Mouse (Mus musculus) layer of hippocampus, adult 8-10 months (tissue): ENCODE measurements around the gene Herc6. TPM values are rescaled to one million over a fixed set of nuclear protein-coding genes. Genes with fewer than 3 reads are reported as not detected.
A peak's percentile ranks its signal among the peaks of the same experiment; 100 is the strongest.
"Not testable (repeated sequence)": the region's sequence is repeated elsewhere in the genome, so short reads cannot be mapped to it uniquely, and the experiment has no call there.

Experiments
- DNase-seq, 2 experiments: peaks; one replicate each; pipeline ENCODE4 v3.0.0; 2022; ENCODE audit warnings: low spot score in 2 of 2
- total RNA-seq, 4 experiments: library from RNA; stranded (reverse); gene quantifications; 2 replicates each; pipeline ENCODE4 v1.2.4; 2022

Gene Herc6
- total RNA-seq = 10 to 100 TPM in 3 of 4 experiments, 1 to 10 TPM in 1; 9.7 to 13.5 (median 11.4) TPM

DNA sequence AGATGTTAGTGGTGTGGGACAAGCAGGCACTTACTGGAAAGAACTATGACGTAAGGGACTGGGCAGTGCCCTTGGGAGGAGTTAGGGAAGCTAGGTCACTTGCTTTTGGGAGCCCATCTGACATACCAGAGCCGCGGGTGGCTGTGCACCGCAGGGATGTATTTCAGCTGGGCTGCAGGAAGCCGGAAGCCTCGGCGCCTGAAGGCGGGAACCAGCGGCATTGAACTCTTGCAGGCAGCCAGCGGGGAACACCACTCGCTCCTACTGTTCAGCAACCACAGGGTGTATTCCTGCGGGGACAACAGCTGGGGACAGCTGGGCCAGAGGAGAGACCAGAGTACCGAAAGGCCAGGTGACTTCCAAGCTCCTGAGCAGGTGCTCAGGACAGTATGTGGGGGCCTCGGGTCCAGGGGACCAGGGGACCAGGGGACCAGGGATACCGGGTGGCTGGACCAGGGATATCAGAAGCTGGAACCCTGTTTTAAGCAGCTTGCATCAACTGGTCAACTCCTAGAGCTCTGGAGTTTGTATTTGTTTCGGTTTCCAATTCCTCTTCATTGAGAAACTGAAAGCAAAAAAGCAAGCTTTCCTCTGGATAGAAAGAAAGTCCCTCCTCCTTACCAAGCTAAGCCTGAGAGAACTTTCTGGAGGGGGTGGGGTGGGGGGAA, at the start of gene Herc6:
Herc6 (plus strand) TSS at position 120 of the 668 bp plus-strand sequence.
- peak; percentile 24 to 39 for DNase-seq

DNA sequence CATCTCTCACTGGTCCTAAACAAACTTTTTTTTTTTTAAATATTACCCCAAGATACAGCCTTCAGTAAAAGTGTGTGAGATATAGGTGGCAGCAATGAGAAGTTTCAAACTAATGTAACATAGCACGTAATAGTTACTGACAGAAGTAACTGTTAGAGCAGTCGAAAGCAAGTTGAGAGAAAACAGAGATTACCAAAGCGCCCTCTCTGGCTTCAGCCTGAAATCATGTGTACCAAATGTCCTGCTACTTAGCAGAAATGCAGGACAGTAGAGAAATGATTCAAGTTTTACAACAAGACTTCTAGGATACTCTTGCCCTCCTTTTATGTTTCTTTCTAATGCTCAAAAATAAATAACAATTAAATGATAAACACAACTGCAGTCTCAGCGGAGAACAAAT, 49.8 kb upstream of the Herc6 start:
- no peak for DNase-seq

DNA sequence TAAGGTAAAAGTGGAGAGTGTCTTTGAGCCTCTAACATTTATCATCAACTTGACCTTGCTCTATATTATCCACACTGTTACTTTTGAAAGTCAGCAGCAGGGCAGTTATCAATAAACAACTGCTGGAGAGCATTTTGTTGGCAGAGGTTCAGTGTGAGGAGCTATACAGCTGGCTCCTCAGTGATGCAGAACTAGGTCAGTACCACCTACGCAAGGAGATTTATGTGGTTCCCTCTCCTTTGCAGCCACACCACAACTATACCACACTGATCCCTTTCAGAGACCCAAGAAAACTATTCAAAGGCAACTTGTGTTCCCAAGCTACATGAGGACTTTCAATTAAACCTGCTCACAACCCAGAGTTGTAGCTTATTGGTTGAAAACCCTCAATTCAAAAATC, 49.4 kb upstream of the Herc6 start:
- DNase-seq = no peak

DNA sequence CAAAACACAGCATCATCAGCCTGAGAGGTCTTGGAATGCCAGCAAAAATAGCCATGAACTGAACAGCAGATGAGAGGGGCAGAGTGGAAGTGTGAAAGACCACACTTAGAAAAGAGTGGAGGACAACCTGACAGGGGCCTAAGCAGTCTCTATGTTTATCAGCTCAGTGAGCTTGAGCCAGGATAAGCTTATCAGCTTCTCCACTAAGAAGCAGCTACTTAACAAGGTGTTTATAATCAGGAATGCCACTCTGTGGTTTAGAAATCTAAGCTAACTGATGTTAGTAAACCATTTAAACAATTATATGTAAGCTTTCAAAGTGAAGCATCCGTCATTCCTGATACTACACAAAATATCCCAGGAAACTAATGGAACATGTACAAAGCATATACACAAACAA, 48.8 kb upstream of the Herc6 start:
- no peak for DNase-seq

DNA sequence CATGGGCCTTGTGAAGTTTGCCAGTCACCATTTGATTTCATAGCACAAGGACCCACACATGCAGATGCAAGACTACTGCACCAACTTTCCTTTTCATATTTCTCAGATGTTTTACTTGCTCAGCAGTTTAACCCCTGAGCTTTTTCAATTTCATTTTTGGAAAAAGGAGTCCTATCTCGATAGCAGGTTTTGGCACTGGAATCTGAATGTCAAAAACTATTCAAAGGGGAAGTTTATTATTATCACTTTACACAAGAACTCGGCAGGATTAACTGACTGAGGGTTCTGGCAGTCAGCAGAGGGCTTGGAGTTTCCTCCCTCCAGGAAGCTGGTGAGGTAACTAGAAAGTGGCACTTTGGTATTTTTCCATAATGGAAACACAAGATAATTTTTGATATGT, 47.4 kb upstream of the Herc6 start:
- DNase-seq = no peak

DNA sequence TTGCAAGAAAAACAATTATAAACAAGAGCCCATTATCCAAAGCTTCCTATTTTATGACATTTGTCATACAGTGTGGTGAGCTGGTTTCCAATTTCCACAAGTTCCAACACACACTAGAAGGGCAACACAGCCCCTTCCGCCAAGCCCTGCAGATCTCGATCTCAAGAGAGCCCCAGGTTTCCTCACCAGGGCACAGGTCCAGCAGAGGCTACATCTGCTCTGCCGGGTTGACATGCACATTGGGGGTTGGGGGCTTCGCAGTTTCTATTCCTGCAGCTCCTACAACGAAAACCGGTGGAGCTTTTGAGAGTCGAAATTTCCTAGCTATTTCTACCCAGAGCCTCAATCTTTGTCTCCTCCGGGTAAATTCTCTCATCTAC, 46.6 kb upstream of the Herc6 start:
- no peak for DNase-seq

DNA sequence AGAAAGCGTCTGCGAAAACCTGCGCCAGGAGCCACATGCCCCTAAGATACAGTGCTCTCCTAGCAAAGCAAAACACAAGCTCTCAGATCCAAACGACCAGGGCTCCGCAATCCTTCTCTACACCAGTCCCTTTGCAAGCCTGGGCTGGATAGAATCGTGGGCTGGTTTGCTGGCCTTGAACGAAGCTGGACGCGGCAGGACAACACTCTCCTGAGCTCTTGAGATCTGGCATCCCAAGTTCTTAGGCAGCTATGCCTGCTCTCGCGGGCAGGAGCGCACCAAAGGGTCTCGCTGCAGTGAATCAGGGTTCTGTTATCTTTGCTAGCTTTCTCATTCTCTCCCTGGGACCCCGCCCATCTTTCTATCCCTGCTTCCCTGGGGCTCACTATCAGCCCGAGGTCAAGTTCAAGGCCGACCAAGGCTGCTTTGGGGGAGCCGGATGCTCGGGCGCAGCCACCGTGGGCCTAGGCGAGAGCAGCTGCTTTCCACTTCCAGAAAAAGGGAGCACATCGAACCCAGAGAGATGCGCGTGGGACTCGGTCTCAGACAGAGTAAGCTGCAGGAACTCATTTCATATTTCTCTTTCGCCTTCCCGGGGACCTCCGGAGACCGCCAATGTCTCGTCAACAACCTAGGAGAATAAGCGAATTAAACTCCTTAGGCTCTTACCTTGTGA, 46.1 kb upstream of the Herc6 start:
- DNase-seq = peak in 1 of 2 experiments; percentile 35

DNA sequence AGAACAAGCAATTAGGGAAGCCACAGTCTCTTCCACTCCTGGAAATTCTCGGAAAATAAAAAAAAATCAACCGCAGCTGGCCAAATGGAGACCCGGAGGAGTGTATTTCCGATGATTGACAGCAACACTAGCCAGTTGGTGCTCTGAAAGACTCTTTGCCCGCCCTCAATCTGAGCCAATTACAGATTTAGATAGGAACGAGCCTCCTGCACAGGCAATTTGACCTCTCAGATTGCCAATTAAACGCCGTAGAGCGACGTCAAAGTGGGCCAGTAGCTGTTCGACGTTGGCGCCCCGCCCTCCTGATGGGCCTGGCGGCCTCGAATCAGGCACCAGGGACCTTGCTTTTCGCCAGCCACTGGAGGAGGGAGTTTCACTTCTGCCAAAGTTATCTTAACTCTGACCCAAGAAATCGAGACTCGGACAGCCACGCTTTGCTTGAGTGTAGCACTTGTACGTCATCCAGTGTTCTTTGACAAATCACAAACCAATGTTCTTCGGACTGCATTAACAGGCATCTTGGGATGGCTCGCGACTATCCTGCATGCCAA, 45.3 kb upstream of the Herc6 start, which contains the start of gene Ppm1k:
Ppm1k (minus strand) TSS at position 83 of the 551 bp plus-strand sequence.
- DNase-seq = peak; percentile 99

DNA sequence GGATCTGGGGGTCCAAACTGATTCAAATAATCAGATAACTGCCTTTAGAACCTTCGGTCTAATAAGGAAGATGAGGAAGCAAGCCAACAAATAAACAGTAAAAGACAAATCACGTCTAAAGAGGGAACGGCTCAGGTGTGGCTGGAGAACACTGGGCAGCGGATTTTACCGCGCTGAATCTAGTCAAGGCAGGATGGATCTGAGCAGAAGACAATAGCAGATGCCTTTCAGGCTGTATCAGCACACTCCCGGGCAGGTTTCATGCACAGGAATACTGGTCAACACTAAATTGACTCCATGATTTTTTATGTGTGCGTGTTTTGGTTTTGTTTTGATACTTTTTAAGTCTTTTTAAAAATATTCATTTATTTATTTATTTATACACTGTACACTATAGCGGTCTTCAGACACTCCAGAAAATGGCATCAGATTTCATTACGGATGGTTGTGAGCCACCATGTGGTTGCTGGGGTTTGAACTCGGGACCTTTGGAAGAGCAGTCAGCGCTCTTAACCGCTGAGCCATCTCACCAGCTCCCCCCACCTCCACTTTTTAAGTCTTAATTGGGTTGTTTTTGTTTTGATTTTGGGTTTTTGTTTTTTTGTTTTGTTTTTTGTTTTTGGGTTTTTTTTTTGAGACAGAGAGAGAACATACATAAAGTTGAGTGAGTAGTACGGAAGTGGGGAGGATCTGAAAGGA, 44.7 kb upstream of the Herc6 start:
- no peak for DNase-seq

DNA sequence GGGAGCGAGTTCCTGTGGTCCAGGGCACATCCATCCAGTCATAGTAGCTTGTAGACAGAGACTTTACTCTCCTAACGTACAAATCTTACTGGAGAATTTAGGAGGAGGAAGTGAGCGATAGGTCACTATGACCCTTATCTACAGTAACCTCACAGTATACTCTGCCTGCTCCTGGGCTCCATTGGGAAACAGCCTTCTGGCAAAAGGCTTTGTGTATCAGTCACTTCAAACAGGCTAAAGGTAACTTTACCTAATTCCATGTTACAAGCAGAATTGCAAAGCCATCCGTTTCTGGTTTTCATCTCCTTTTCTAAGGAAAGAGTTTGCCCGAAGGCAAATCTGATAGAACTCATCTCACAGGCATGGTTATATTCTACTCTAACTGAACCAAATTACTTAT, 42.9 kb upstream of the Herc6 start:
- DNase-seq = no peak

DNA sequence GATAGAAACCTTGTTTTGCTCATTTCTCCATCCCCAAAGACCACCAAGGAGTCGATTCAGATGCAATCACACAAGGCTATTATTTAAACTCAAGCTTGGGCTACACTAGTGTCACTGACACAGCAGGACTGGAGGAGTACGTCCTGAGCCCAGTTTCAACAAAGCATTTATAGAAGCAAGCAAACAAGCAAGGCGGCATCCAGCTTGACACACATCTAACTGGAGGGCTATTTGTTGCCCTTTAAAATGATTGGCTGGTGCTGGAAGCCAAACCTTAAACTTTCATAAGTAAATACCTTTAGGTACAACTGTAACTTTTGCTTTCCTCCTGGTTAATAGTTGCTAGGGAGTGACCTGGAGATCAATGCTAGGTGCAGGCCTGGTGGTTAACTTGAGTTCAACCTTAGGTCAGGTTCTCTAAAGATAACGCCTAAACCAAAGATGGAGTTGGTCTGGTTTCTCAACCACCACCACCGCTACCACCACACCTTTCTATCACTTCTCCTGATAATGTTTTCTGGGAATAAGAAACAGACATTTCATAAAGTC, 39.8 kb upstream of the Herc6 start:
- no peak for DNase-seq

DNA sequence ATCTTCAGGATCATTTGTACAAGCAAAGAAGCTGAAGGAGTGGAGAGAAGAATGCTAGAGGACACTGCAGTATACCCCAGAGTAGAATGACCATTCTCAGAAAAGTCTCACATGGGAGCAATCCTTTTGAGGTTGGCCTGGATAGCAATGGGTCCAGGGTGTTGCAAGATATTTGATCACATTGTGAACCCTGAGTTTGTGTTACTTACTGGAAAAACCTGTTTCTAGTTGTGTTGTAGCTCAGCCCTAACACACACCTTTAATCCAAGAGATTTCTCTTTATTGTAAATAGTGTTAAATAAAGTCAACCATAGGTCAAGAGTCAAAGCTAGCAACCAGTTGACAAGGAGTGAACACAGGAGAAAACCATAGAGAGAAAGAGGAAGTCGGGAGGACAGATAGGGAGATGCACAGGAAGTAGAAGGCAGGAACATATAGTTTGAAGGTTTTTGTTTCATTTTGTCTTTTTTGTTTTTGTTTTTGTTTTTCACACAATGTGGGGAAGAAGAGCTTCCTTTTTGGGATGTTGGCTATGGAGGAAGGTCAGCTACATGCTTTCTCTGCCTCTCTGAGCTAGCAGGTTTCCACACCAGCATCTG, 39.0 kb upstream of the Herc6 start:
- DNase-seq = no peak

DNA sequence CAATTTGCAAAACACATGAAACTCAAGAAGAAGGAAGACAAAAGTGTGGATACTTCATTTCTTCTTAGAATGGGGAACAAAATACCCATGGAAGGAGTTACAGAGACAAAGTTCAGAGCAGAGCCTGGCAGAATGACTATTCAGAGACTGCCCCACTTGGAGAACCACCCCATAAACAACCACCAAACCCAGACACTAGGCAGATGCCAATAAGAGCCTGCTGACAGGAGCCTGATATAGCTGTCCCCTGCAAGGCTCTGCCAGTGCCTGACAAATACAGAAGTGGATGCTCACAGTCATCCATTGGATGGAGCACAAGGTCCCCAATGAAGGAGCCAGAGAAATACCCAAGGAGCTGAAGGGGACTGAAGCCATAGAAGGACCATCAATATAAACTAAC, 37.2 kb upstream of the Herc6 start:
- not testable (repeated sequence) for DNase-seq

DNA sequence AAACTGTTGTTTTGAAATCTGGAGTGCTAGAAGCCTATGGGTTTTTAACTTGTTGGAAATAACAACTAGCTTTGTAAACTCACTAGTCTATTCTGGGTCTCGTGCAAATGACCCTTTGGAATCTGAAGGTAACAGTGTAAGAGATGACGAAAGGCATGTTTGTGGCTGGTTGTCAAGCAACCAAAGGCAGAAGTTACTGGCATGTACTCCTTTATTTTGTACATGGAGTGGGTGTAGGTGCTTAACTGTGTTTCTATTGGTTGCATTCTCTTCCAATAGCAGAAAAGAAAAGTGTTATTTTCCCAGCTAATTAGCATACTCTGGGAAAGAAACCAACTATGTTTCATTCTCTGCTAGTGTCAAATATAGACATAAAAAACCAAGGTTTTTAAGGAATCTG, 35.9 kb upstream of the Herc6 start:
- DNase-seq = no peak

DNA sequence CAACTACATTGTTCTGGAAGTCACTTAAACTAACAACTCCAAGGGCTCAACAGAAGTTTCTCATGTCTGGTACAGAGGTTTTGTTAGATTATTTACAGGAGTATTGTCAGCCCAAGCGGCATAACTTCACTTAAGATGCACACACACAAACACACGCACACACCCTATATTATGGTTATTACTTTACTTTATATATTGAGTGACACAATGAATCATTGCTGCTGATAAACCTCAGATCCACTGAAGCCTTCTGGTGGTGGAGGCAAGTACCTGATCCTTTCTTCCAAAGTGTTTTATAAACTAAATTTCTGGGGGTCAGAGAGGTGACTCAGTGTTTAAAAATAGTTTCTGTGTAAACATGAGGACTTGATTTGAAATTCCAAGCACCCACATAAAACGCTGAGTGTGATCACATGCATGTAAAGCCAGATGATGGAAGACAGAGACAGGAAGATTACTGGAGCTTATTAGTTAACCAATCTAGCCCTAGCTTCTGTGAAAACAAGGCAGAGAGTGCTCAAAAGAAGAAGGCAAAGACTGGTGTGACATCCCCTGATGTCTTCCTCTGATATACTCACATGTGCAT, 29.5 kb upstream of the Herc6 start:
- DNase-seq = no peak

DNA sequence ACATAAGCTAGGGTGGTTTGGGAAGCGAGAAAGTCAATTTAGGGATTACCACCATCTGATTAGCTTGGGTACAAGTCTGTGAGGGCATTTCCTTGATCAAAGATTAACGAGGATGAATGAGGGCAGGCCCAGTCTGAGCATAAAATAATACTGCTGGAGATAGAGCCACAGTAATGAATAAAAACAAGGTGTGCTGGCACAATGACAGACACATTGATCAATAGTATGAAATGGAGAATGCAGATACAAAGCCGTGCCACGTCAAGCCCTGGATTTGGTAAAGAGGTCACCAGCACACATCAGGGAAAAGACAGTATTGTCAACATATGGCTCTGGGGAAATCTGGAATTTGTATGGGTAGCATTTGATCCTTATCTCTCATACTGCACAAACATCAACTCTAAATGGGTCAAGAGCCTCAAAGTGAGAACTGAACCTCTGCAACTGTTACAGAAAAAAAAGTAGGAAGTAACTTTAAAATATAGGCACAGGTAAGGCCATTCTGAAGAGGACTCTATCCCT, 22.9 kb upstream of the Herc6 start:
- DNase-seq = no peak

DNA sequence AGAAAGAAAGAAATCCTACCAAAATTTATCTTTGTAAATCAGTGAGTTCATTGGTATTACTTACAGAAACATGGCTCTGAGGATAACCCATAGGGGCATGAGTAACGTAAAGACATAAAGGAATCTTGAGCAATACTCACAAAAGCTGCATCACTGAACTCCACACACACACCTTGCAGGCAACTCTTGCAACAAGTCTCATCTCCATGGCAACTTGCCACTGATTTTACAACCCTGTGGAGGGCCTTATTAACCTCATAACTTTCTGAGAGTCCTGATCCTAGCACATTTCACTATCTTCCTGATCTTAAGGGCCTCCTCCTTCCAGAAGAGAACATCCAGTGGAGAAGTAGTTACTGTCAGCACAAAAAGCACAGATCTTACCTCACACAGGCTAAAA, 17.3 kb upstream of the Herc6 start:
- DNase-seq = no peak

DNA sequence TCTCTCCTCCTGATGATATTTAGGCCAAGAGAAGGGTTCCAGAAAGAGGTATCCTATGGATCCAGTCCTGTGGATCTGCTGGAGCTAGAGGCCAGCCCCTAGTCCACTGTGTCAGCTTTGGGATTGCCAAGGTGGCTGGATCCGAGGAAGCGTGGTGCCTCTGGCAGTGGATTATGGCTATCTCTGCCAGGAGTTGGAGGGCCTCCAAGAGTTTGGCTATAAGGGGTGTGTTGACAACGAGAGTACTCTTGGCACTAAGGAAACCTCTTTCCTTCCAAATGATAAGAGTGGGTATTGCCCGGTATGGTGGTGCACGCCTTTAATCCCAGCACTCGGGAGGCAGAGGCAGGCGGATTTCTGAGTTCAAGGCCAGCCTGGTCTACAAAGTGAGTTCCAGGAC, 15.3 kb upstream of the Herc6 start:
- no peak for DNase-seq

DNA sequence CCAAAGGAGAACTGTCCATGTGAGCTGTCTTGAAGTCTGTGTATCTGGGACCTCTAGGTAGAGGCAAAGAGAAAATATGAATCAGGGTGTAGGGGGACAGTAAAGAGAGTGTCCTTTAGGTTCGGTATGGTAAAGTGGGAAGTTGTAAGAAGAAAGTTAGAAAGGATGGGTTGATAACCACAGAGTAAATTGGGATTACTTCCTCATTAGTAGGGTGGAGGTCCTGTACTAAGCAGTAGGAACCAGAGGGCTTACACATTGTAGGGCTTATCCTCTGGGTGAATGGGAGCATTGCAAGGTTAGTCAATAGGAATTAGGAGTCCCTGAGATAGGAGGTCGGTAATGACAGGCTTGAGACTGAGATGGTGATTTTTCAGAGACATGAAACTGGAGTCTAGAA, 13.2 kb upstream of the Herc6 start:
- DNase-seq = no peak

DNA sequence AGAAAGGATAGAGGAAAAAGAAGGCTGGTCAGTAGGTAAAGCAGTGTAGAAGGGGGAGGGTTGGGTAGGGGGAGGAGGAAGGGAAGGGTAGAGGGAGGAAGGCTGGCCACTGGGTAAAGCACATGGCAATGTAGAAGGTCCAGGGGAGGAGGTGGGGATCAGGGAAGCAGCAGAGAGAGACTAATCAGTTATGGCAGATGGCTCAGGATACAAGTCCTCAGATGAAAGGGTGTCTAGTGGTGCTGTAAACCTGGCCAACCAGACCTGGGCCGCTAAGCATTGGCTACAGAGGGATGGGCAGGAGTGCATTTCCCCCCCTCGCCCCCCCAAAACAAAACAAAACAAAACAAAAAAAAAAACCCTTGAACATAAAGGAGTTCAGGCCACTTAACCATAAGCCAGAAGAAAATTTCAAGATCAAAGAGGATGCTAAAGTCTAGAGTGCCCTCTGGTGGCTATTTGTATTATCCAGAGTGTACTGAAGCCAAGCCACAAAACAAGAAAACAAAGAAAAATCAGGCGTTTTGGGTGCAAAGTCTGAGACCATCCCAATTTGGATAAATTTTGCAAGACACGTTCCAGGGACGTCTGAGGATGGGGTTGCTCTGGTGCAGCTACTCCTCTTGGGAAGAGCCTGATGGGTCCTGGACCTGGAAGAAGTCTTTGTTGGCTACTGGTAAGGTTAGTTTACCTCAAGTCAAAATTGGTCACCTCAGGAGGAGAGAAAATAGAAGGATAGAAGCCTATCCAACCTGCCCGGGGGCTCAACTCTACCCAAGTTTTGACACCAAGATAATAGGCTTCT, 10.4 kb upstream of the Herc6 start:
- peak; percentile 11 to 48 for DNase-seq
